Mouse (Mus musculus): ENCODE measurements around the gene Aox1.

- no peak for TF ChIP-seq CTCF (IDR thresholded peaks at IDR 0.05; ENCODE audit: low read depth)
- no peak for TF ChIP-seq EP300 (optimal IDR thresholded peaks at IDR 0.05)
Observed at GRCm38 (mm10) chr1:58146026-58146425, 116.3 kb downstream of the Aox1 start.

Measured in stomach, postnatal 0 days (tissue).